Mouse (Mus musculus): Measurements from ENCODE around the gene Dennd4b. TPM values are rescaled to one million over a fixed set of nuclear protein-coding genes. Genes with fewer than 3 reads are reported as not detected.

Dennd4b gene
- polyA plus RNA-seq, 1 experiment, result 6.6 TPM

DNA sequence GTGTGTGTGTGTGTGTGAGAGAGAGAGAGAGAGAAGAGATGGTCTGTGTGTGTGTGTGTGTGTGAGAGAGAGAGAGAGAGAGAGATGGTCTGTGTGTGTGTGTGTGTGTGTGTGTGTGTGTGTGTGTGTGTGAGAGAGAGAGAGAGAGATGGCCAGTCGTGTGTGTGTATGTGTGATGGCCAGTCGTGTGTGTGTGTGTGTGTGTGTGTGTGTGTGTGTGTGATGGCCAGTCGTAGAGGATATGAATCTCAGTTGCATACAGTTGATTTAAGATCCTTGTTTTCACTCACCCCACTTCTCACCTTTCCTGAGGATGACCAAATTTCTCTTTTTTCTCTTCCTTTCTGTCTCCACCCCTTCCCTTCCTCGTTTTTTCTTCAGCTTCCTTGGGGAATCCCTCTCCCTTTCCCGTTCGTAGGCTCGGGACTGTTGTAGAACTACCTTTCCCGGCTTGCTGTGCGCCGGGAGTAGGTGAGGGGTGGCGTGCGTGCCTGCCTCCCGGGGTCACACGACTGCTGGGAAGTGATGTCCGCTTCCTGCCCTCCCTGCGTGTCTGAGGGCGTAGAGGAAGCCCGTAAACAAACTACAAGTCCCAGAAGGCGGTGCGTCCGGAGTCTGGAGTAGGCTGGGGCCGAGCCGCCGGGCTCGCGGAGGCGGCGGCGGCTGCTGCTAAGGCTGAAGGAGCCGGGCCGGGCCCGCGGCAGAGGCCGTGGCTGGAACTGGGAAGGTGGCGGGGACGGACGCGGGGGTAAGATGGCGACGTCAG, 11.1 kb upstream of the Dennd4b start, which contains the start of gene Crtc2:
Gene Crtc2 (plus strand): TSS at position 511 of the 766 bp plus-strand sequence.
- Histone ChIP-seq H3K4me2 (ENCODE audit: low read depth) (peak within 1 kb of the TSS; percentile 81), H3K79me2 (ENCODE audit: control insufficient read depth, insufficient read depth) (peaks cover 42% of the 10 kb centered on the region), H3K4me3 (peak within 1 kb of the TSS; percentile 83), H3ac (ENCODE audit: control insufficient read depth, insufficient read length) (peak within 1 kb of the TSS; percentile 87), H3K27me3 (ENCODE audit: control insufficient read depth, insufficient read depth, insufficient read length) (no peaks in the 10 kb centered on the region), H3K36me3 (ENCODE audit: control insufficient read depth, insufficient read depth) (peaks cover 18% of the 10 kb centered on the region)
- peak in 1 of 3 experiments; percentile 9 for TF ChIP-seq MYOG (IDR thresholded peaks at IDR 0.05; ENCODE audit: control insufficient read depth in 1 of 3, insufficient read depth in 1 of 3, insufficient read length in 2 of 3, low read depth in 2 of 3)
- peak; percentile 78 for TF ChIP-seq POLR2AphosphoS2 (IDR thresholded peaks at IDR 0.05; ENCODE audit: insufficient read length, low read depth)
- no peak for TF ChIP-seq REST (IDR thresholded peaks at IDR 0.05; ENCODE audit: insufficient read depth, insufficient read length)

DNA sequence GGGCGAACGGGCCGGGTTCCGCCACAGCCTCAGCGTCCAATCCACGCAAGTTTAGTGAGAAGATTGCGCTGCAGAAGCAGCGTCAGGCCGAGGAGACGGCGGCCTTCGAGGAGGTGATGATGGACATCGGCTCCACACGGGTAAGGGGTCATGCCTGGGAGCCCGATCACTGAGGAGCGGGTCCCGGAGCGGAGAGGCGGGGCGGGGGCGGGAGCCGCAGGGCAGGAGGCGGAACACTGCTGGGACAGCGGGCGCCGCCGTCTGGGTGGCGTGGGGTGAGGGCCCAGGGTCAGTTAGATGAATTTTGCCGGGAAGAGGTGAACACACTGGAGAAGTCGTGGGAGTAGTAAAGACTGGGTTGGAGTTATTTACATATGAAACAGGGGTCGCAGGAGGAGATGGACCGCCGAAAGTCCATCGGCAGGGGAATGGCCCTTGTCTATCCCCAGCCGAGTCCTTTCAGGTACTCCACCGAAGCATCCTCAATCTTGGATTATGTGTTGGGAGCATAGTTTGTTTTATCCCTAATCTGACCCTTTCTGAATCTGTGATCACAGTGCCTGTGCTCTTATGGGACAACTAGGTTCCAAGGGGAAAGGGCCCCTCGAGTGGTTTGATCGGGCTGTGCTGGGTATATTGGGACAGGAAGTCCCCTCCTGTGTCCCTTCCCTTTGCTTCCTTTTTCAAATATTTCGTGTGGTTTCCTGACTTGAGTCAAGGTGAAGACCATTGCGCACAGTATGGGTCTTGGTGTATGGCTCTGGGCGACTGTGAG, 10.4 kb upstream of the Dennd4b start:
- Histone ChIP-seq H3K79me2 (ENCODE audit: control insufficient read depth, insufficient read depth) (peaks cover 41% of the 10 kb centered on the region), H3K27me3 (ENCODE audit: control insufficient read depth, insufficient read depth, insufficient read length) (no peaks in the 10 kb centered on the region), H3K36me3 (ENCODE audit: control insufficient read depth, insufficient read depth) (peaks cover 24% of the 10 kb centered on the region), H3K4me3 (peak overlapping the region; percentile 83), H3ac (ENCODE audit: control insufficient read depth, insufficient read length) (peak overlapping the region; percentile 87), H3K4me2 (ENCODE audit: low read depth) (peak overlapping the region; percentile 81)
- TF ChIP-seq MYOG (IDR thresholded peaks at IDR 0.05; ENCODE audit: control insufficient read depth in 1 of 3, insufficient read depth in 1 of 3, insufficient read length in 2 of 3, low read depth in 2 of 3) (no peak), POLR2AphosphoS2 (IDR thresholded peaks at IDR 0.05; ENCODE audit: insufficient read length, low read depth) (no peak), CEBPB (IDR thresholded peaks at IDR 0.05; ENCODE audit: insufficient read depth, poor library complexity, severe bottlenecking) (no peak), TCF12 (IDR thresholded peaks at IDR 0.05; ENCODE audit: insufficient read depth, poor library complexity, severe bottlenecking) (no peak), SRF (IDR thresholded peaks at IDR 0.05; ENCODE audit: control insufficient read depth, insufficient read length, low read depth) (no peak), E2F4 (IDR thresholded peaks at IDR 0.05; ENCODE audit: insufficient read depth) (no peak), MYOD1 (IDR thresholded peaks at IDR 0.05; ENCODE audit: control insufficient read depth in 1 of 3, insufficient read length in 2 of 3, low read depth in 2 of 3) (no peak), MAX (IDR thresholded peaks at IDR 0.05; ENCODE audit: low read depth) (no peak), TCF3 (IDR thresholded peaks at IDR 0.05; ENCODE audit: insufficient read length, low read depth) (no peak), REST (IDR thresholded peaks at IDR 0.05; ENCODE audit: insufficient read depth, insufficient read length) (no peak), USF1 (IDR thresholded peaks at IDR 0.05; ENCODE audit: low read depth) (no peak), POLR2A (IDR thresholded peaks at IDR 0.05; ENCODE audit: insufficient read length, low read depth) (no peak)

DNA sequence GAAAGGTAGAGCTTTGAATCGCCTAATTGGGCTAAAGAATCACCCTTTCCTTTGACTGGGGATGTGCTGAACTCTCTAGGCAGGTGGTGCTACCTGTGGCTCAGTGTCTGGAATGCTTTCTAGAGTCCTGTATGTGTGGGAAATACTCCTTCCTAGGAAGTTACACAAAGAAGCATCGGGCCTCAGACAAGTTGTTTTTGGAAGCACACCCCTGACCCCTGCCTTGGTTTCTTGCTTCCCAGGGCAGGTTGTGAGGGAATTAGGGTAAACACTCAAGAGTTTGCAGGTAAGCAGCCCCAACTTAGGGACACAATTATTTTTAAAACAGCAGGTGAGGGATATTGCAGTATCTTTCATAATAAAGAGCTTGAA, 9.8 kb upstream of the Dennd4b start:
- Histone ChIP-seq H3K27me3 (ENCODE audit: control insufficient read depth, insufficient read depth, insufficient read length) (no peaks in the 10 kb centered on the region), H3K4me3 (peak overlapping the region; percentile 83), H3K36me3 (ENCODE audit: control insufficient read depth, insufficient read depth) (peaks cover 25% of the 10 kb centered on the region), H3K79me2 (ENCODE audit: control insufficient read depth, insufficient read depth) (peaks cover 37% of the 10 kb centered on the region), H3ac (ENCODE audit: control insufficient read depth, insufficient read length) (peak overlapping the region; percentile 87), H3K4me2 (ENCODE audit: low read depth) (peak overlapping the region; percentile 81)
- TF ChIP-seq MYOG (IDR thresholded peaks at IDR 0.05; ENCODE audit: control insufficient read depth in 1 of 3, insufficient read depth in 1 of 3, insufficient read length in 2 of 3, low read depth in 2 of 3) (no peak), REST (IDR thresholded peaks at IDR 0.05; ENCODE audit: insufficient read depth, insufficient read length) (no peak), MYOD1 (IDR thresholded peaks at IDR 0.05; ENCODE audit: control insufficient read depth in 1 of 3, insufficient read length in 2 of 3, low read depth in 2 of 3) (no peak), SRF (IDR thresholded peaks at IDR 0.05; ENCODE audit: control insufficient read depth, insufficient read length, low read depth) (no peak), TCF3 (IDR thresholded peaks at IDR 0.05; ENCODE audit: insufficient read length, low read depth) (no peak), POLR2AphosphoS2 (IDR thresholded peaks at IDR 0.05; ENCODE audit: insufficient read length, low read depth) (no peak)

DNA sequence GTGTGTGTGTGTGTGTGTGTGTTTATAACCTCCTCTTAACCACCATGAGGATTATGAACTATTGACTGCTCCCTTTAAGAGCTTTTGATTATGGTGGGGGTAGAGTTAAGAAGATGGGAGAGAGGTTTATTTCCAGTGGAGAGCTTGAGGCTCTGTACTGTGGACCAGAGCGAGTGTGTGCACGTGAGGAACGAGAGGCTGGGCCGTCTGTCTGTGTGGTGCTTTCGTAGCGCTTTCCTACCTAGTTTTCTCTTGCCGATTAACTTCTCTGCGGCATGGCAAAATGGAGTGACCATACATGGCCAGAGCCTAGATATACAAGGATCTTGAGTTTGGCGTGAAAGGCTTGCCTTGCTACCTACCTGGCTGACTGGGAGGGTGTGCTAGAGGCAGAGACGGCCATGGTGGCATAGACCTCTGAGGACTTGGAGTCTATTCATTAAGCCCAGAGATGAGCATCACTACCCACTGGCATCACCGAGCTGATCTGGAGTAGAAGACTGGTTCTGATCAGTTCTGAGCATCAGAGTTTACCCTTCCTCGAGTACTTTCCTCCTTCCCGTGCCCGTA, 9.1 kb upstream of the Dennd4b start:
- H3K79me2 ChIP-seq (ENCODE audit: control insufficient read depth, insufficient read depth), result peaks cover 37% of the 10 kb centered on the region
- peaks cover 23% of the 10 kb centered on the region for H3K36me3 ChIP-seq (ENCODE audit: control insufficient read depth, insufficient read depth)
- TF ChIP-seq USF1 (IDR thresholded peaks at IDR 0.05; ENCODE audit: low read depth) (no peak), TCF12 (IDR thresholded peaks at IDR 0.05; ENCODE audit: insufficient read depth, poor library complexity, severe bottlenecking) (no peak), CEBPB (IDR thresholded peaks at IDR 0.05; ENCODE audit: insufficient read depth, poor library complexity, severe bottlenecking) (no peak), E2F4 (IDR thresholded peaks at IDR 0.05; ENCODE audit: insufficient read depth) (no peak), POLR2A (IDR thresholded peaks at IDR 0.05; ENCODE audit: insufficient read length, low read depth) (no peak), SRF (IDR thresholded peaks at IDR 0.05; ENCODE audit: control insufficient read depth, insufficient read length, low read depth) (no peak), MAX (IDR thresholded peaks at IDR 0.05; ENCODE audit: low read depth) (no peak), REST (IDR thresholded peaks at IDR 0.05; ENCODE audit: insufficient read depth, insufficient read length) (no peak), TCF3 (IDR thresholded peaks at IDR 0.05; ENCODE audit: insufficient read length, low read depth) (no peak), MYOD1 (IDR thresholded peaks at IDR 0.05; ENCODE audit: control insufficient read depth in 1 of 3, insufficient read length in 2 of 3, low read depth in 2 of 3) (no peak), POLR2AphosphoS2 (IDR thresholded peaks at IDR 0.05; ENCODE audit: insufficient read length, low read depth) (no peak), MYOG (IDR thresholded peaks at IDR 0.05; ENCODE audit: control insufficient read depth in 1 of 3, insufficient read depth in 1 of 3, insufficient read length in 2 of 3, low read depth in 2 of 3) (no peak)
- peak overlapping the region; percentile 81 for H3K4me2 ChIP-seq (ENCODE audit: low read depth)
- H3K27me3 ChIP-seq (ENCODE audit: control insufficient read depth, insufficient read depth, insufficient read length), result no peaks in the 10 kb centered on the region
- no peak overlapping the region for H3ac ChIP-seq (ENCODE audit: control insufficient read depth, insufficient read length)
- H3K4me3 ChIP-seq, result peak overlapping the region; percentile 83

All from myocyte (in vitro differentiated cells).